Mouse (Mus musculus) midbrain, embryonic 12.5 days (tissue): ENCODE measurements at regions not wholly inside any gene's neighbourhood (a gene's known extent, or its start where the extent isn't known, plus 50 kb on each side); places are given as distances from the start of the nearest gene placed in this dataset.

Experiments
- ATAC-seq: fragments of 200-750 bp; cut with Nextera tagmentation; 2 replicates; pipeline ENCODE4 v1.8.0; 2017; ENCODE audit warnings: low read depth, moderate TSS enrichment, moderate library complexity; ENCODE audit not compliant: low FRiP score
- H3K27ac ChIP-seq: fragments of 300-500 bp; sonication (generic); replicated peaks from 2 replicates; pipeline ENCODE4 v1.5.1; 2016; ENCODE audit warnings: mild to moderate bottlenecking
- H3K27me3 ChIP-seq: fragments of 300-500 bp; sonication (generic); 2 replicates; pipeline ENCODE4 v1.6.1; 2016; ENCODE audit warnings: mild to moderate bottlenecking
- H3K36me3 ChIP-seq: fragments of 300-500 bp; sonication (generic); 2 replicates; pipeline ENCODE4 v1.6.1; 2016
- H3K4me1 ChIP-seq: fragments of 300-500 bp; sonication (generic); 2 replicates; pipeline ENCODE4 v1.6.1; 2016
- H3K4me2 ChIP-seq: fragments of 300-500 bp; sonication (generic); replicated peaks from 2 replicates; pipeline ENCODE4 v1.6.1; 2016; ENCODE audit warnings: mild to moderate bottlenecking, moderate library complexity
- H3K4me3 ChIP-seq: fragments of 300-500 bp; sonication (generic); 2 replicates; pipeline ENCODE4 v1.5.1; 2016; ENCODE audit warnings: mild to moderate bottlenecking
- H3K9ac ChIP-seq: fragments of 300-500 bp; sonication (generic); replicated peaks from 2 replicates; pipeline ENCODE4 v1.6.1; 2016; ENCODE audit warnings: mild to moderate bottlenecking, moderate library complexity
- H3K9me3 ChIP-seq: fragments of 300-500 bp; sonication (generic); 2 replicates; pipeline ENCODE4 v1.6.1; 2016; ENCODE audit warnings: mild to moderate bottlenecking
- WGBS: fragments of 180-500 bp; shearing (Covaris S2); methylation state at CpG from one replicate; pipeline ENCODE4 v1.1.7; 2016; 5-methylcytosine and 5-hydroxymethylcytosine counted together

DNA sequence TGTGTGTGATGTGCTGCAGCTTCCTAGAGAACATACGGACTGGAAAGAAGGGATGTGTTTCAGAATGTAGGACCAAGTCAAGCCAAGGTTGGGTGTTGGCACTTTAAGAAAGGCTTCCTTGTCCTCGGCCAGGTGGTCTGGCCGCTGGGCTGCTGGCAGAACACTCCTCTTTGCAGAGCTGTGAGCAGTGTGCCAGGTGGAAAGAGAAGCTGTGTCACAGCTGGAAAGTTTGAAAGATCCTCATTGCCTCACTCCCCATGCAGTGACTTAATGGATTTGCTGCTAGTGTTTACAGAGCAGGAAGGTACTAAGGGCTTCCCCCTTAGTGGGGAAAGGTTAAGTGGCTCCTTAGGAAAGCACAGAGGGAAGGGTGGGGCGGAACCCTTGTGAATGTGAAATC, 269.2 kb upstream of the Ptger4 start:
- Histone ChIP-seq H3K4me3 (no peak overlapping the region), H3K4me1 (no peaks in the 10 kb centered on the region), H3K9me3 (no peaks in the 10 kb centered on the region), H3K4me2 (no peak overlapping the region), H3K36me3 (no peaks in the 10 kb centered on the region), H3K27me3 (no peaks in the 10 kb centered on the region), H3K9ac (no peak overlapping the region), H3K27ac (no peak overlapping the region)
- 59% methylated on average over 4 of the region's 4 CpGs for WGBS
- no peak for ATAC-seq

- WGBS = 64% methylated on average over 4 of the region's 4 CpGs
- no peaks in the 10 kb centered on the region for H3K4me1 ChIP-seq
- no peak for ATAC-seq
- no peaks in the 10 kb centered on the region for H3K27me3 ChIP-seq
- no peak overlapping the region for H3K9ac ChIP-seq
- H3K9me3 ChIP-seq = no peaks in the 10 kb centered on the region
- H3K27ac ChIP-seq = no peak overlapping the region
- no peaks in the 10 kb centered on the region for H3K36me3 ChIP-seq
- no peak overlapping the region for H3K4me3 ChIP-seq
- no peak overlapping the region for H3K4me2 ChIP-seq
Measured at GRCm38 (mm10) chr15:5514217-5514616, 270.2 kb upstream of the Ptger4 start.

DNA sequence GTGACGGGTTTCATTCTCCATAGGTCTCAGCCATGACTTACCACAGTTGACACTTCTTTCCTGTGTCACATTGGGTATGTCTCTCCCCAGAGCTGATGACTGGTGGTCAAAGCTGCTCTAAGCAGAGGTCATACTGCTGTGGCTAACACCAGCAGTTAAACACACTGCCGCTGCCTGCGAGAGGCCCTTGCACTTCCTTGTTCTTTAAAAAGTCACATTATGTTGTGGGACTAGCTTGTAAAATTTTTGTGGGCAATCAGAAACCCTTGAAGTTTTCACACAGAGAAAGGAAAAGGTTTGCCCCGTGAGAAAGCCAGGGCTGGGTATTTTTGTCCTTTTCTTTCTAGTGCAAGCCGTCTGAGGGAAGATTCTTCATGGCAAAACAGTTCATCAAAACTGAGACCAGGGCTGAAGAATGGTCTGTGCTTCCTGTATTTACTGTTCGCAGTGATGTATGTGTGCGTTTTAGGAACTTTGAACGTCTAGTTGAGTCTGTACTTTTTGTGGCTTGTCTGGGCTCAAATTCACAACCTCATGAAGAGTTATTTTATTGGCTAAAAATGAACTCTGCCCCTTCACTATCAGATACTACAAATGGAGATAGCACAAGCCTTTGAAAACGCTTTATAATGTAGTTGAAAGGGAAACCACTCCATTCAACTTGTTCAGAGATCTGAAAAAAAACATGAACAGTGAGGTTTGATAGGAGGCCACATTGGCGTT, 273.4 kb upstream of the Ptger4 start:
- no peak for ATAC-seq
- WGBS = 87% methylated on average over 10 of the region's 10 CpGs
- Histone ChIP-seq H3K9me3 (no peaks in the 10 kb centered on the region), H3K4me1 (no peaks in the 10 kb centered on the region), H3K36me3 (no peaks in the 10 kb centered on the region), H3K27me3 (no peaks in the 10 kb centered on the region), H3K4me3 (no peak overlapping the region), H3K4me2 (no peak overlapping the region), H3K9ac (no peak overlapping the region), H3K27ac (no peak overlapping the region)

DNA sequence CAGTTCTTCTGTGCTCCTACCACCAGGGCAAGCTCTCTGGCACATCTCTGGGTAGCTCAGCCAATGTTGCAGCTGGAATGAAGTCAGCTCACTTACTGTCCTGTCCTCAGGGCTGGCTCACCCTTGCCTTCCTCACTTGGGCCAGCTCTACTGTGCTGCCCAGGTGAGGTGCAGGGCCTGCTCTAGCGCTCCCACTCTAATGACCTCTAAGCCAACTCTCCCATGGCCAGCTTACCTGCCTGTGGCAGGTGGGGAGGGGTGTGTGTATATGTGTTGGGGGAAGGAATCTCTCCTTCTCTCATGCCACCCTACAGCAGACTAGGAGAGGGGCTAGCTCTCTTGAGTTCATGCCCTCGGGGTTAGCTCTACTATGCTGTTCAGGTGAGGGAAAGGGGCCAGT, 275.6 kb upstream of the Ptger4 start:
- no peak overlapping the region for H3K4me3 ChIP-seq
- WGBS = 89% methylated on average over 2 of the region's 2 CpGs
- H3K27me3 ChIP-seq = no peaks in the 10 kb centered on the region
- H3K4me2 ChIP-seq = no peak overlapping the region
- no peaks in the 10 kb centered on the region for H3K4me1 ChIP-seq
- no peak overlapping the region for H3K27ac ChIP-seq
- no peak overlapping the region for H3K9ac ChIP-seq
- H3K9me3 ChIP-seq = no peaks in the 10 kb centered on the region
- ATAC-seq = no peak
- no peaks in the 10 kb centered on the region for H3K36me3 ChIP-seq

DNA sequence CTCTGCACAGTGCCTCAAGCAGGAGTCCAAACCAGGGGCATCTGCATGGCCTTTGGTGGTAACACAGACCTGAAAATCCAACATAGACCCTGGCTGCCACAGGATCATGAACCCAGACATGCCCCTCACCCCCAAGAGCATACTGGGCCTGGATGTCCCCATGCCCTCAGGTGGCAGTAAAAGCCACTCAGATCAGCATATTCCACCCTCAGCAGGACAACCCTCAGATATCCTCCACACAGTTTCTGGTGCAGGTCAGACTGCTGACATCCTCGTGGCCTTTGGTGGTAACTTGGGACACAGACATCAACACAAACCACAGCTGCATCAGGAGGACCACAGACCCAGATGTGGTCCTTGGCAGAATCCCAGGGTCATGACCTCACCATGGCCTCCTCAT, 276.0 kb upstream of the Ptger4 start:
- Histone ChIP-seq H3K4me1 (no peaks in the 10 kb centered on the region), H3K9me3 (no peaks in the 10 kb centered on the region), H3K36me3 (no peaks in the 10 kb centered on the region), H3K27me3 (no peaks in the 10 kb centered on the region), H3K9ac (no peak overlapping the region), H3K4me2 (no peak overlapping the region), H3K27ac (no peak overlapping the region), H3K4me3 (no peak overlapping the region)
- no peak for ATAC-seq
- WGBS = 88% methylated on average over 1 of the region's 1 CpGs

GRCm38 (mm10) chr15:5528619-5529018, 284.6 kb upstream of the Ptger4 start:
- ATAC-seq = no peak
- no peaks in the 10 kb centered on the region for H3K4me1 ChIP-seq
- H3K9ac ChIP-seq = no peak overlapping the region
- WGBS = 86% methylated on average over 6 of the region's 6 CpGs
- H3K9me3 ChIP-seq = no peaks in the 10 kb centered on the region
- H3K27ac ChIP-seq = no peak overlapping the region
- H3K4me3 ChIP-seq = no peak overlapping the region
- H3K36me3 ChIP-seq = no peaks in the 10 kb centered on the region
- no peak overlapping the region for H3K4me2 ChIP-seq
- H3K27me3 ChIP-seq = no peaks in the 10 kb centered on the region

DNA sequence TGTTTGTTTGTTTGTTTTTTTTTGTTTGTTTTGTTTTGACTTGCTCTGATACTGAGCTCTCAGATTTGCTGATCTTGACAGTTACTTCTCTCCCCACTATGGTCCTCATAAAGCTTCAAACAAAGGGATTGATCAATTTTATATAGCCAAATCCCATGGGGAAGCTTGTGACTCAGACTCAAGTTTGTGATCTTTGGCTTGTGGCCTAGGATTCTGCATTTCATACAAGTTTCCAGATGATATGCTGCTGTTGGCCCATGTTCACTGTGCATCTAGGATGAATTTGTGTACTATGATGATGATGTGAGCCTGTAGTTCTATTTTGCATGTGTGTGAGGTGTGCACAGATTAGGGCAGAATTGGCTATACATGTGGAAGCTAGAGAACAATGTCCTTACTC, 289.7 kb upstream of the Ptger4 start:
- Histone ChIP-seq H3K27ac (no peak overlapping the region), H3K9me3 (no peaks in the 10 kb centered on the region), H3K9ac (no peak overlapping the region), H3K27me3 (no peaks in the 10 kb centered on the region), H3K4me2 (no peak overlapping the region), H3K36me3 (no peaks in the 10 kb centered on the region), H3K4me3 (no peak overlapping the region), H3K4me1 (no peaks in the 10 kb centered on the region)
- ATAC-seq = no peak

DNA sequence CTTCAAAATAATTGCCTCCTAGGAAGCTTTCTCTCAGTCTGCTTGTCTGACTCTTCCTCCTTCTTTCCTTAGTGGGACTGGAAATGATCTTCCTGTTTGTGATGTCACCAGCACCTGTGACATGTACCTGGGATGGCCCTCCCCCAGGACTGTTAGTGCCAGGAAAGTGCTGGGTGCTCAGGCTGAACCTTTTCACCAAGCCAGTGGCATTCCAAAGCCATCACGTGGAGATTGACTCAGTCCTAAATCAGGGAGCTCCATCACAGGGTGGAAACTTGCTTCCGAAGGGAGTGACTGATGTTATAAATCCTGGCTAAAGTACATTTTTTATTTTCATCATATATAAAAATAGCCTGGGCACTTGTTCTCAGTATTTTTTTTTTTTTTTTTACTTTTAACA, 293.4 kb upstream of the Ptger4 start:
- no peak for ATAC-seq
- 72% methylated on average over 2 of the region's 2 CpGs for WGBS

DNA sequence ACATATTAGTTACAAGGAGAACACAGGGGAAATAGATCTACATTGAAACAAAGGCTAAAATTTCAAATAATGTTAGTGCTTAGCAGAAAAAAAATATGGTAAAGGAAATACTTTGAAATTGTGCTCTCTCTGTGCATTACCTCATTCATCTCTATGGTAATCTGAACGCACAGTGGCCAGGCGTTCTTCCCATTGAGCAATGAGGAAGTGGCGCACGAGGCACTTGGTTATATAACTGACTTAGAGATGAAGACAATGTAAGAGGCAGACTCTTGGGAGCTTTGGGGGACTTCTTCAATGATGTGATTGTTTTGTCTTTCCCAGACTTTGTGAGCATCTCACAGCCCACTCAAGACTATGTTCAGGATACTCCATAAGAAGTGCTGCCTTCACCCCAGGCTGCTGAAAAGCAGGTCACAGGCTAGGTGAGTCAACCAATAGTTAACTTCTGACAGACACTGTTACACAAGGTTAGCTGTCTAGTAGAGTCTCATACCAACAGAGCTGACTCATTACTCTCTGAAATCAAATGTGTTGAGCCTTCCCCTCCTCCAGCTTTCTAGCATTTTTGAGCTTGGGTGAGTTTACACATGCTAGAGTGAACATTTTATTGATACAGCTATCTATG, 295.4 kb upstream of the Ptger4 start:
- Histone ChIP-seq H3K27ac (no peak overlapping the region), H3K27me3 (no peaks in the 10 kb centered on the region), H3K36me3 (no peaks in the 10 kb centered on the region), H3K4me1 (no peaks in the 10 kb centered on the region), H3K9ac (no peak overlapping the region), H3K9me3 (no peaks in the 10 kb centered on the region), H3K4me2 (no peak overlapping the region), H3K4me3 (no peak overlapping the region)
- 84% methylated on average over 4 of the region's 4 CpGs for WGBS
- ATAC-seq = no peak

More for the DNA sequence above, 293.4 kb upstream of the Ptger4 start:
- H3K27ac ChIP-seq = no peak overlapping the region
- H3K4me1 ChIP-seq = no peaks in the 10 kb centered on the region
- H3K4me2 ChIP-seq = no peak overlapping the region
- H3K36me3 ChIP-seq = no peaks in the 10 kb centered on the region
- H3K9me3 ChIP-seq = no peaks in the 10 kb centered on the region
- no peak overlapping the region for H3K4me3 ChIP-seq
- no peaks in the 10 kb centered on the region for H3K27me3 ChIP-seq
- no peak overlapping the region for H3K9ac ChIP-seq

DNA sequence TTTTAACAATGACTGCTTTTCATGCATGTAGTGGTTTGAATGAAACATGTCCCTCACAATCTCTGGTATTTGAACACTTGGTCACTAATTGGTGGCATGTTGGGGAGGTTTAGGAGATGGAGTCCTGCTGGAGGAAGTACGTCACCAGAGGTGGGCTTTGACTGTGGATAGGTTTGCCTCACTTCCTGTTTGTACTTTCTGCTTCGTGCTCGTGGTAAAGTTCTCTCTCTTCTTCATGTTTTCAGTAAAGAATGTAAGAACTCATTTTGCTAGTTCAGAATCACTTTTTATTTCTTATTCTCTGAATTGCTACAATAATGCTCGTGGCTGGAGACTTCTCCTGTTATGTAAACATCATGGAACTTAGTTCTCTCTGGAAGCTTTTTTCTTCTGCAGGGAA, 310.5 kb upstream of the Ptger4 start:
- no peak overlapping the region for H3K4me2 ChIP-seq
- WGBS = 80% methylated on average over 4 of the region's 4 CpGs
- no peak for ATAC-seq

GRCm38 (mm10) chr15:5554926-5555325, 310.9 kb upstream of the Ptger4 start:
- Histone ChIP-seq H3K9ac (no peak overlapping the region), H3K27ac (no peak overlapping the region), H3K4me2 (no peak overlapping the region), H3K4me3 (no peak overlapping the region), H3K27me3 (no peaks in the 10 kb centered on the region), H3K4me1 (no peaks in the 10 kb centered on the region), H3K36me3 (no peaks in the 10 kb centered on the region), H3K9me3 (no peaks in the 10 kb centered on the region)
- ATAC-seq = no peak
- 84% methylated on average over 4 of the region's 4 CpGs for WGBS

More for the DNA sequence above, 310.5 kb upstream of the Ptger4 start:
- H3K27me3 ChIP-seq = no peaks in the 10 kb centered on the region
- no peaks in the 10 kb centered on the region for H3K9me3 ChIP-seq
- H3K36me3 ChIP-seq = no peaks in the 10 kb centered on the region
- no peaks in the 10 kb centered on the region for H3K4me1 ChIP-seq
- H3K4me3 ChIP-seq = no peak overlapping the region
- H3K9ac ChIP-seq = no peak overlapping the region
- H3K27ac ChIP-seq = no peak overlapping the region

GRCm38 (mm10) chr15:5555381-5556066, 311.5 kb upstream of the Ptger4 start:
- H3K4me2 ChIP-seq = no peak overlapping the region
- 89% methylated on average over 7 of the region's 7 CpGs for WGBS
- H3K9ac ChIP-seq = no peak overlapping the region
- no peaks in the 10 kb centered on the region for H3K36me3 ChIP-seq
- no peak overlapping the region for H3K27ac ChIP-seq
- H3K4me3 ChIP-seq = no peak overlapping the region
- no peaks in the 10 kb centered on the region for H3K9me3 ChIP-seq
- ATAC-seq = no peak
- H3K27me3 ChIP-seq = no peaks in the 10 kb centered on the region
- H3K4me1 ChIP-seq = no peaks in the 10 kb centered on the region
